Mouse (Mus musculus) heart, postnatal 25 days (tissue): ENCODE measurements around the gene Tmem206. TPM values are rescaled to one million over a fixed set of nuclear protein-coding genes. Genes with fewer than 3 reads are reported as not detected.

Experiments
- DNase-seq: peaks from one replicate; pipeline ENCODE4 v3.0.0; 2022; ENCODE audit warnings: low spot score
- intact Hi-C: fragments of 180-260 bp; cut with DNase I; formaldehyde crosslinking; loops from one replicate; pipeline ENCODE4 v1.15.1; 2025
- total RNA-seq, 2 experiments: library from RNA; stranded (reverse); gene quantifications; 2 replicates each; pipeline ENCODE4 v1.2.3; 2021

Tmem206 gene
- total RNA-seq: 1 to 10 TPM; 3.5 to 4.1 TPM

DNA sequence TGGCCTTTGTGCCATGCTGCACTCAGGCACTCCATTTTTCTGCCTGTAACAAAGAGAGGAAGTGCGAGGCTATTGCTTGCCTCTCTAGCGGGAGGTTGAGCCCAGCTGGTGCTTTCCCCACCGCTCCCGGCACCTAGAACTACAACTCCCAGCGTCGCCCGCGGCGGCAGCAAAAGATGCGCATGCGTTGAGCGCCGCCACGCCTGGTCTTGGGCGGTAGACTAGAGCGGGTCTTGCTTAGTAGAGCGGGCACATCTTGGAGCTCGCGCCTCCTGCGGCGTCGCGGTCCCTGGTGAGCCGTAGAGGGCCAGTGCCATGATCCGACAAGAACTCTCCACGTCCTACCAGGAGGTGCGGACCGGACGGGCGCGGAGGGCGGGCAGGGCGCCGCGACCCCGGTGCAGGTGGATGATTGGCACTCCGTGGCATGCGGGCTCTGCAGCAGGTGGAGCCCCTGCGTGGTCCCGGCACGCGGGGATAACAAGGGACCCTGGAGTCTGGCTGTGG is at the start of gene Tmem206:
Gene Tmem206, plus strand, starts transcription at position 187 of the 507 bp plus-strand sequence.
- intact Hi-C loops: loop anchor here (10.0 kb wide), 1 partner anchor 389 kb away; the partner anchor contains the start of gene Lpgat1
- DNase-seq: peak; percentile 90

DNA sequence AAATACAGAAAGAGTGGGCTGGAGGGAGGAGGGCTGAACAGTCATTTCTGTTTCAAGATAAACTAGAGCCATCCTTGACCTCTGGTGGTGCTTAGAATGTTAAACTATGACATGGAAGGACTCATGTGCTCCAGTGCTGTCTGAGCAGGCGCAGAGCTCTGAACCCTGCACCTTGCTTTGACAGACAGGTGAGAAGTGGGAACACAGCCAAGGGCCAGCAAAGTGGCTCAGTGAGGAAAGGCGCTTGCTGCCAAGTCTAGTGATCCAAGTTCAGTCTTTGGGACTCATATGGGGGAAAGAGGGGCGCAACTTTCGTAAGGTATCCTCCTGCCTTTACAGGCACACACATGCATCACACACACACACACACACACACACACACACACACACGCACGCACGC is 49.5 kb upstream of the Tmem206 start:
- no peak for DNase-seq
- intact Hi-C loops: loop anchor here (5.0 to 10.0 kb wide), 3 partner anchors 94 to 331 kb away; no protein-coding TSS in a partner anchor

DNA sequence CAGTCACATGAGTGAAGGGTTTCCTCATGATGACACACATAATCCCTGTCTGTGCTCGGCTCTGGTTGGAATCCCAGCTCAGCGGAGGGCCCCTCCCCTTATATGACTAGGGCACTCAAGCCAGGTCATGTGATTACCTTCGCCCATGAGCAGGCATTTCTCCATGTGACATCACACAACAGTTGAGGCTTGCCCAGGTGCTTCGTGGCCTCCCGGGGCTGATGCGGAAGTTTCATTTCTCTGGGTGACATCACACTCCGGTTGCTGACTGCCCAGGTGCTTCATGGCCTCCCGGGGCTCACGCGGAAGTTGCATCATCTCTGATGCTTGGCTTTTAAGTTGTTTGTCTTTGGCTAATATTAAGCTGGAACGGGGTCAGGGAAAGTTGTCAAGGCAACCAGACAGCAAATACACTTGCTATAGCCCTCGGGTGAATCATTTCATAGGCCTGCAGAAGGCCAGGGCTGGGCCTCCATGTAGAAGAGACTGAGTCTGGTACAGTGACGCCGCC is 48.1 kb upstream of the Tmem206 start:
- intact Hi-C loops: loop anchor here (5.0 to 10.0 kb wide), 3 partner anchors 95 to 333 kb away; no protein-coding TSS in a partner anchor
- DNase-seq: peak; percentile 23

DNA sequence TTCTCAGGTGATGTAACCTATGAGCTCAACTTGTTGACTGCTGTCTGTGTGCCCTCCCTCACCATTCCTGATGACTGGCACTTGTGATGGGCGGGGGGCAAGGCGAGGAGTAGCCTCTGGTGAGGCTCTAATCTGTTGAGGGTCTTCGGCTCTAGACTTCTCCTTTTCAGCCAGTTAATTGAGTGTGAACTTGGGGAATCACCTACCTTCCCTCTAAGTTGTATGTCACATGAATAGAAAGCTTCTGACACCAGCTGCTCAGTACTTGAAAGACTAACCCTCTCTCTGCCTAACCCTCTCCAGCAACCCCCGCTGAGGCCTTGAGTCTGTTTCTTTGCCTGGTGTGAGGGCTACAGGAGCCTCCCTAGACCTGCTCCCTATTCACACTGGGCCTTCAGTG is 47.4 kb upstream of the Tmem206 start:
- intact Hi-C loops: loop anchor here (5.0 to 10.0 kb wide), 3 partner anchors 96 to 334 kb away; no protein-coding TSS in a partner anchor
- no peak for DNase-seq

DNA sequence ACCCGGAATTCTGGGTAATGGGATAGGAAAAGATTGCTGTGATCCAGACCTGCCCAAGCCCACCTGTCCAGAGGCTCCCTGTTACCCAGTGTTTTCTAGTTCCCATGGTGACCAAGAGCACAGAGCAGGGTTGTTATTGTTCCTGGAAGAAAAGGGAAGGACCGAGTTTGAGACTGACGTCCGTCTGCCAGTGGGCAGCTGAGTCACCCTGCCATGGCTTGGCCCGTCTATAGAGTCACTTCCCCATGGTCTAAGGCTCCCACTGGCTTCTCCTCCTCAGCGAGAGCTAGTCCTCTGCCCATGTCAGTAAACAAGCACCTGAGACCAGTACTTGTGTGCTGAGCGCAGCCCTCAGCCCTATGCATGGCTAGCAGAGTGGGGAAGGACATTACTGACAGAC is 44.5 kb upstream of the Tmem206 start:
- no peak for DNase-seq
- intact Hi-C loops: no loop called here

DNA sequence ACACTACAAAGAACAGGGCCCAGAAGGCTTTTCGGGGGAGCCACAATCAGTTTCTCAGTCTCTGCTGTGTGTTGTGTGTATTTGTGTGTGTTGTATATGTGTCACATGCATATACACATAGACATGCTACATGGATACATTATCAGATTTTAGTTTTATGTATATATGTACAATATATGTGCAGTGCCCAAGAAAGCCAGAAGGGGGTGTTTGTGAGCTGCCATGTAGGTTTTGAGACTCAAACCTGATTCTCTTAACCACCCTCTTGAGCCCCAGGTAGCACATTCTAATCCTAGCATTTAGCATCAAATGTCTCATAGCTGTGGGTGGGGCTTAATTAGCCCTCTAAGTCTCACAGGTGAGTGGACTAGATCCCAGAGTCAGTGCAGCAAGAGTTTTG is 43.4 kb upstream of the Tmem206 start:
- intact Hi-C loops: no loop called here
- no peak for DNase-seq

DNA sequence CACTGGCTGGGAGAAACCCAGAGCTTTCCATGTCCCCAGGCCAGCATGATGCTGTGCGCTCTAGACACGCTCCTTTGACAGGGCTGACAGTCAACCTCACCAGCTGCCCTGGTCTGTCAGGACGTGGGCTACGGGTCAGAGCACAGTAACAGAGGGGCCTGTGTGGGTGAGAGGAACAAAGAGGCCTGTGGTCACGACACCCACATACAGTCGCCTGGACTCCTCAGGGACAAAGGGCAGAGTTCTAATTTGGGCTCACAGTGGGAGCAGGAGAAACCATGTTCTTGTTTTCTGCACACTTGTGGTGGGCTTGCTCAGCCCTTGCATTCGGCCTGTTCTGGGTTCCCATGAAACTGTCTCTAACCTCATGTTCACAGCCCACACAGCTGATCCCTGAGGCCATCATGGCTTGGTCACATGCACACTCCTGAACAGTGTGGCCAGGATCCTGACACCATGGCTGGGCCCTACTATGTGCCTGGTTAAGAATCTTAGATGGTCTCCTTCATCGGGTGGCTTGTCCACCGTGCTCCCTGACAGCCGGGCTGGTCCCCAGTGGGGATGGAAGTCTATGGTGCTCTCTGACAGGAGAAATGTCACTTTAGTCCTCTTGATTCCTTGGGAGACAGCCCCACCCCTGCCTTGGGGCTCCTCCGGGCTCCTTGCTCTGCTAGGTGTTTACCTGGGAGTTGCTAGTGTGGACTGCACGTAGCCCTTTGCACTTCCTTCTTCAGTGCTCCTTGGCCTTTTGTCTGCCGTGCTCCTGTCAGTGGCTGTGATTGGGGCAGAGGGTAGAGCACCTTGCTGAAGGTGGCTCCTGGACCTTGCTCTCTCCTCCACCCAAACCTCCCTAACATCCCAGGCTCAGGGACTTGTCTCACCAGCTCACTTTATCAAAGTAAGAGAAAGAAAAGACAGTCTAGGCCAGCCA is 42.3 kb upstream of the Tmem206 start:
- intact Hi-C loops: no loop called here
- no peak for DNase-seq

DNA sequence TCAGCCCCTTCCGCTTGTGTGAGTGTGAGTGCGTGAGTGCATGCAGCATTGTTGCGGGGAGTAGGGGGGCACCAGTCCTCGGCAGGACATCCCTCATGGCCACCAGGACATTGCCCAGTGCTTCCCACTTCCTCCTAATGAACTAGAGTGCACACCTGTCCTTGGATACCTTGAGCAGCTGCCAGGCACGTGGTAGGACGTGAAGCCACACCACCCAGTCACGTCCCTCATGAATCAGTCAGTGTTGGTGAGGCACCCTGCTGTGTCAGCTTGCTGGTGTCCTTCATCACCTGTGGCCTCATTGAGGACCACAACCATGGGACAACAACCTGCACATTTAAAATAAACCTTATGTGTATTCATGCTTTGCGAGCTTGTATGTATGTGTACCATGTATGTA is 41.2 kb upstream of the Tmem206 start:
- DNase-seq: no peak
- intact Hi-C loops: no loop called here

DNA sequence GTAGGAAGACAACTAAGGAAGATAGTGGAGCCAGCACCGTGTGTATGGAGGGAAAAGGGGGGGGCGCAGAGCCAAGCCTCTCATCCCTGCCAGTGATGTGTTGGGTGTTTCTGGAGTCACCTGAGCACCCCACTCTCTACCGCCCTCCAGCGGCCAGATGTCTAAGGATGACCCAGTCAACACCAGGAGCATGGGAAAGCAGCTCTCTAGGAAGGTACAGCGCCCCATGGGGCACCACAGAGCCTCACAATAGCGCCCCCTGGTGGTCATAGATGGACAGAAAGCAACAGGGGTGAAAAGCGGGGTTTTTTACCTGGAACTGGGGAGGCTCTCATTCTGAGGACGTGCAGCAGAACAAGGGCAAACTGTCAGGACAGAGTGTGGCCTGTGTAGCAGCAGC is 37.0 kb upstream of the Tmem206 start:
- no peak for DNase-seq
- intact Hi-C loops: no loop called here

DNA sequence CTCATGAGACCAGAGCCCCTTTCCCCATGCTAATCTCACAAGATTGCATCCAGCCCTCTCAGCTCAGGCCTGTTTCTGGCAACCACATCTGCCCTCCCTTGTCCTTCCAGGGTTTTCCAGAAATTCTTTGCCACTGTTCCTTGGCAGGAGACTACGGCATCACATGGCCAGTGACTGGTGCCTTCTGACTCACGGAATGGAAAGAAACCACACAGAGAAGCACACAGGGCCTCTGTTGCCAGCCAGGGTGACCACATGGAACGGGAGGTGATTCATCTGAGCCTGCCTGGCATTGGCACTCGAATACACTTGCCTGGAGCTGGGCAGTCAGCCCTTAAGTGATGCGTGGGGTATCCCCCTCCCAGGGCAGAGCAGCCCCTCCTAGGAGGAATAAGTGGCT is 33.4 kb upstream of the Tmem206 start:
- intact Hi-C loops: no loop called here
- peak; percentile 59 for DNase-seq

DNA sequence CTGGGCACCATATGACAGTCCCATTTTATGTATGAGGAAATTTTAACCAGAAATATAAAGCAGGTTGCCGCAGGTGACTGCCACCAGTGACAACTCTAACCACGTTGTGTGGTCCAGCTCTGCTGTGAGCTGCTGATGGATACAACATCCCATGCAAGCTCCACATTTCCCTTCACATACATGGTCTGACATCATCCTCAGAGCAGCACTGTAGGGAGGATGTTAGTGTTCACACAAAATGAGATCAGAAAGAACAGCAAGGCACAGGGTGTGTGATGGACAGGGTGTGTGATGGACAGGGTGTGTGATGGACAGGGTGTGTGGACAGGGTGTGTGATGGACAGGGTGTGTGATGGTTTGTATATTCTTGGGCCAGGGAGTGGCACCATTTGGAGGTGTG is 32.7 kb upstream of the Tmem206 start:
- DNase-seq: no peak
- intact Hi-C loops: no loop called here

DNA sequence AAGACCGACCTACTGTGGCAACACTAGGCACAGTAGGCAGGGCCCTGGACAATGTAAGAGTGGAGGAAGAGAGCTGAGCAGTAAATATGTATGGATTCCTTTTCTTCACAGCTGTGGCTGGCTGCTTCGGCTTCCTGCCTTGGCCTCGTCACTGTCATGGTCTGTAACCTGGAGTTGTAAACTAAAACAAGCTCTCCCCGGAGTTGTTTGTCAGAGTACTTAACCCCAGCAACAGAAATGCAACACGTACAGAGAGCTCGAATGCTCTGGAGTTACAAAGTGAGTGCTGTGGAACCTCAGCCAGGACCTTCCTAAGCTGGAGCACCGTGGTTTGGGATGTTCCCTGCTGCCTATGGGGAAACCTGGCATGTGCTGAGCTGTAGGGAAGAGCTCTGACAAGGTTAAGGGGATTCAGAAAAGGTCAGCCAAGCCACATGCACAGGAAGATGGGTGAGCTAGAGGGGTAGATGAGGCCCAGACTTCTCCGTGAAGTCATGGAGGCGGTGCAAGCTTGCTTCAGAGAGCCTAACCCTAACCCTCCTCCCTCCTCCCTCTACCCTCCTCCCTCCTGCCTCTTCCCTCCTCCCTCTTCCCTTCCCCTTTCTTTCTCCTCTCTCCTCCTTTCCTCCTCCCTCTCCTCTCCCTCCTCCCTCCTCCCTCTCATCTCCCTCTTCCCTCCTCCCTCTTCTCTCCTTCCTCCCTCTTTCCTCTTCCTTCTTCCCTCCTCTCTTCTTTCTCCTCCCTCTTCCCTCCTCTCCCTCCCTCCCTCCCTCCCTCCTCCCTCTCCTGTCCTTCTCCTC is 31.5 kb upstream of the Tmem206 start:
- intact Hi-C loops: no loop called here
- DNase-seq: no peak

DNA sequence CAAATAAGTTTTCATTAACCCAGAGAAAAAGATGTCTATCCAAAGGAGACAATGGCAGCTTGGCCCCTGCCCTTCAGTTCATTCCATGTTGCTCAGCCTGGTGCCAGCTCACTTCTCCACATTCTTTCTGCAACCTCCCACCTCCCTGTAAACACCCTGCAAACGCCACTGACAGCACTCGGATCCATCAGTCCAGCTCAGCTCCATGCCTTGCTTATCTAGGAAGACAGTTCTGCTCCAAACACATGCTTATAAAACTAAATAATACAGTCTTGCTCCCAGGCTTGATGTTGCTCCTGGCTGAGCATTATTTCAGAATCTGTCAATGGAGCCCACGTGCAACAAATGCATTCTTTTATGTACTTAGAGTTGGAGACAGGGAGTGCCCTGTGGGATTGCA is 29.9 kb upstream of the Tmem206 start:
- intact Hi-C loops: no loop called here

DNA sequence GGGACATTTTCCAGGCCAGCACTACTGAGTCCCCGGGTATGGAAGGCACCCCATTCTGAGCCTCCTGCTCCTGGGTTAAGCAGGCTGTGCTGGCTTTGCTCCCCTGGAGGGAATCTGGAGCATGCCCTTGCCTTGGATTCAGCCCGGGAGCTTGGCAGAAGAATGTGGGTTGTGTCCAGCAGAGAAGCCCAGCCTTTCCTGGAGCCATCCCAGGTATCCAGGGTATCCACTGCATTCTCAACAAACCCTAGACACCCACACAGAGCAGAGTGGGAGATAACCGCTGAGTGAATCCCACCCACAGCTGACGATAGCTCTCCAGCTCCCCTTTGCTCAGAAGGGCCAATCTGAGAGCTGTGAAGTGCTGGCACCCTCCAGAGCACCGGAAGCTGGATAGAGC is 29.3 kb upstream of the Tmem206 start:
- peak; percentile 54 for DNase-seq
- intact Hi-C loops: no loop called here

More for the DNA sequence above, 29.9 kb upstream of the Tmem206 start:
- no peak for DNase-seq

DNA sequence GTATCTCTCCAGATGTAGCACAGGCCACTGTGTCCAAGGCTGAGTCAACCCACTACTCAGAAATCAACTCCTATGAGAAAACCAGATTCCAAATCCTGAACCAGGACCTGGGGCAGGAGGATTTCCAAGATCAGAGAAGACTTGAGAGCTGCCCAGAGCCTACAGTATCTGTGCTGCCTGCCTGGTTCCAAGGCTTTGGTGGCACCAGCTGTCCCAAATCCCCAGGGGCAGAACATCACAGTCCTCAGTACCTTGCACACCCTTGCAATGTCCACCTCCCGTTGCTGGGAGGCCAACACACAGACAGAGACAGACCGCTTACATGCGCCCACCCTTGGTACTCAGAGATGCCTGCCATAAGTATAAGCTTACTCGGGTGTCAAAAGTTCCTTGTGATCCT is 27.4 kb upstream of the Tmem206 start:
- no peak for DNase-seq
- intact Hi-C loops: no loop called here

DNA sequence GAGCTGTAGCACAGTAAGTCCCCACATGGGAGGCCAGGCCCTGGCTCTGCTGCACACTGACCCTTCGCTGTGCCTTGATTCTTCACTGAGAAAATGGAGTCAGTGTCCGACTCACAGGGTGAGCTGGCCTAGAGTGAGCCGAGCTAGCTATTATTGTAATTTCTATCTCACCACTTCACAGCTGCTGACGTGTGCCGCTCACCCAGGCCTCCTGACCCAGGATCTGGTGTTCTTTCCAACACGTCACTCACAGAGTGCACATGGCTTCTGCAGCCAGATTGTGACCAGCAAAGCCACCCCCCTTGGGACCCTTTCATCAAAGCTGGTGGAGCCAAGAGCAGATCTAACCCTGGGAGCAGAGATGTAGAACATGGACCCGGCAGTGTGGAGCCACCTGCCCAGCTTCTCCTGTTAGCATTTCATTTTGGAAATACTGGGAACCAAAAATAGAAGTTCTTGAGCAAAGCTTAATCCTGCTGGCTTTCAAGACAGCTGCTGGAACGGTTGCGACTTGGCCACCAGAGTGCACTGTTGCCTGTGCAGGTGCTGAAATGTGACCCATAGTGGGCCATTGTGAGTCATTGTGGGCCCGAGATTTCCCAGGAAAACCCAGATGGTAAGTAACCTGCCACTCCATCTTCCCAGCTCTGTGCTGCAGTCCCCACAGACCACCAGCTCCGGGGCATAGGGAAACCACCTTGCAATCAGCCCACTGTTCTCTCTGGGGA is 26.3 kb upstream of the Tmem206 start:
- intact Hi-C loops: no loop called here
- peak; percentile 43 for DNase-seq

DNA sequence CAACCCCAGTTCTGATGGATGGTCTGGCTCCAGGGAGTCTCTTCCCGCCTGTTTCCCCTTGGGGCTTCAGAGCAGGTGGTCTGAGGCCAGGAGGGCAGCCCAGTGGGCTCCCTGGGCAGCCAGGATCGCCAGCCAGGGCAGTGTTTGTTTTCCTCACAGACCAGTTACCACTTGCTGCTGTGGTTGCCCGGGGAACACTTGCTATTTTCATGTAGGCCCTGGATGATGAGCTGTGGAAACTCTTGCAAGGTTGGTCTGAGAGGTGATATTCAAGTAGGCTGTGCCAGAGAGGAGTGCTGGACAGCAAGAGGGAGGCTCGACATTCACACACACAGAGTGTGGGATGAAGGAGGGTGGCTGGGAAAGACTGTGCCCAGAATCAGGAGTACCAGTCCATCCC is 23.8 kb upstream of the Tmem206 start:
- DNase-seq: no peak
- intact Hi-C loops: no loop called here

DNA sequence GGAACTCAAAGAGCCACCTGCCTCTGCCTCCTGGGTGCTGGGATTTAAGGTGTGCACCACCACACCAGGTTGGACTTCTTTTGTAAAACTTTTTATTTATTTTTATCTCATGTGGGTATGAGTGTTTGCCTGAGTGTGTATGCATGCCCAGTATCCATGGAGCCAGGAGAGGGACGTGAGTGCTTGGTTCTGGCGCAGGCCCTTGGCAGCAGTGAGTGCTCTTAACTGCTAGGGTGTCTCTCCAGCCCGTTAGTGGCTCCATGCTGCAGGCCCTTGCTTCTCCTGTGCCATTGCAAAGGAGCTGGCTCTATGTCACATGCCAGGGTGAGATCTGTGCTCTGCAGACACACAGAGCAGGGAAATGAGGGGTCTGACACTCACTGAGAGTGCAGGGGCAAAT is 22.0 kb upstream of the Tmem206 start:
- DNase-seq: no peak
- intact Hi-C loops: no loop called here

DNA sequence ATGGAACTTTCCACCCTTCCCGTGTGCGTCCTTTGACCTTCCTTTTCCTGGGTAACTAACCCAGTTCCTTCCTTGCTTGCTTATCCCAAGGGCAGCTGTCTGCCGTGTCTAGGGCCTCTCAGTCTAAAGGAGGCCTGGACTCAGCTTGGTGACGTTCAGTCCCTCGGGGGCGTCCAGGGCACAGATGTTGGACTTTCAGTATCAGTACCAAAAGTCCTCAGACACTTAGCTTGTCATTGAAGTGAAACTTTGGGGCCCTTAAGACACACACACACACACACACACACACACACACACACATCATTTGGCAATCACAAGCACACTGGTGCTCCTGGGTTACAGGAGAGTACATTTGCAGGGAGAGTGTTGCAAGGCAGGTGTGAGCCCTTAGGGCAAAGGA is 21.5 kb upstream of the Tmem206 start:
- intact Hi-C loops: no loop called here
- DNase-seq: no peak

DNA sequence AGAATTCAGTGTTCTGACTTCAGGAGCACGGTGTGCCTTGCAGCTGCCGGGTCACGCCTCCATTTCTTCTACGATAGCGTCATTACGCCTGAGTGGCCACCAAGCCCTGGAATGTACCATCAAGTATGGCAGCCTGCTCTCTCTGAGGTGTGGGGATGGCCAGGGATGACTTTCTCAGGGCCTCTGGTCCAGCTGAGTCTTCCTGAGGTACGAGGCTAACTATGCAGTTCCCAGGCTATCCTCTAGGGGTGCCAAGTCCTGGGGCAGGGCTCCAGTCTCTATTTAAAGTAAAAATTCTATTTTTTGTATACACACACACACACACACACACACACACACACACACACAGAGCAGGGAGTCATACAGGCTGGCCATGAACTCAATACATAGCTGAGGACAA is 20.1 kb upstream of the Tmem206 start:
- DNase-seq: no peak
- intact Hi-C loops: no loop called here
